Mouse (Mus musculus) spleen, embryonic (tissue): Measurements from ENCODE around the gene Nol3.

Experiments used
- CTCF ChIA-PET: fragments of 350-600 bp; sonication (Branson Sonifier 250); formaldehyde crosslinking; loops from one replicate; lab custom pipeline; 2022; lab: Charles Lee

The Nol3 gene

GRCm38 (mm10) chr8:105305211-105306145, 29.5 kb downstream of the Nol3 start, which contains the start of gene Elmo3:
Gene Elmo3, plus strand, starts transcription at chr8:105305601.
- CTCF ChIA-PET, result interaction anchor here (1.3 kb wide), 1 partner anchor 15 kb away, joined by 3 read pairs; no protein-coding TSS in a partner anchor

GRCm38 (mm10) chr8:105306146-105306691, 30.3 kb downstream of the Nol3 start:
- CTCF ChIA-PET, result no interaction called here

- CTCF ChIA-PET, result no interaction called here
Observed at GRCm38 (mm10) chr8:105307670-105308069, 31.7 kb downstream of the Nol3 start.

GRCm38 (mm10) chr8:105308428-105308827, 32.5 kb downstream of the Nol3 start:
- CTCF ChIA-PET, result interaction anchor here (0.6 kb wide), 2 partner anchors 36 to 260 kb away, joined by 3 to 5 read pairs; no protein-coding TSS in a partner anchor

GRCm38 (mm10) chr8:105309142-105309847, 33.4 kb downstream of the Nol3 start:
- CTCF ChIA-PET, result no interaction called here

GRCm38 (mm10) chr8:105310118-105310517, 34.2 kb downstream of the Nol3 start:
- CTCF ChIA-PET, result no interaction called here

GRCm38 (mm10) chr8:105311718-105312117, 35.8 kb downstream of the Nol3 start:
- CTCF ChIA-PET, result no interaction called here

GRCm38 (mm10) chr8:105312891-105313481, 37.0 kb downstream of the Nol3 start:
- CTCF ChIA-PET, result no interaction called here

- CTCF ChIA-PET, result no interaction called here
Observed at GRCm38 (mm10) chr8:105313622-105314402, 37.9 kb downstream of the Nol3 start.

- CTCF ChIA-PET, result no interaction called here
Observed at GRCm38 (mm10) chr8:105315073-105315769, 39.3 kb downstream of the Nol3 start.

GRCm38 (mm10) chr8:105317941-105318340, 42.0 kb downstream of the Nol3 start:
- CTCF ChIA-PET, result interaction anchor here (0.5 to 0.6 kb wide), 2 partner anchors 33 to 46 kb away, joined by 3 to 11 read pairs; no protein-coding TSS in a partner anchor

- CTCF ChIA-PET, result no interaction called here
Observed at GRCm38 (mm10) chr8:105318662-105319190, 42.8 kb downstream of the Nol3 start.

GRCm38 (mm10) chr8:105323183-105323582, 47.2 kb downstream of the Nol3 start:
- CTCF ChIA-PET, result interaction anchor here (0.6 kb wide), 1 partner anchor 100 kb away, joined by 3 read pairs; no protein-coding TSS in a partner anchor

- CTCF ChIA-PET, result no interaction called here
Observed at GRCm38 (mm10) chr8:105325641-105326093, 49.7 kb downstream of the Nol3 start.

GRCm38 (mm10) chr8:105326141-105326672, 50.3 kb downstream of the Nol3 start, which contains the start of the genes Lrrc29 and Tmem208:
Gene Lrrc29, minus strand, starts transcription at chr8:105326278.
Gene Tmem208, plus strand, starts transcription at chr8:105326354.
- CTCF ChIA-PET, result no interaction called here

- CTCF ChIA-PET, result no interaction called here
Observed at GRCm38 (mm10) chr8:105326968-105327367, 51.0 kb downstream of the Nol3 start.

- CTCF ChIA-PET, result no interaction called here
Observed at GRCm38 (mm10) chr8:105330325-105330724, 54.4 kb downstream of the Nol3 start.

- CTCF ChIA-PET, result no interaction called here
Observed at GRCm38 (mm10) chr8:105331469-105331868, 55.5 kb downstream of the Nol3 start.
